ENCODE assay signal across 25 mouse cellular contexts in genomic region chr6:117504771-117505170, GRCm38 (mm10).
DNase-seq lines count a peak whose midpoint lies in the region; TF ChIP-seq lines count a peak whose summit lies in the region.
"Had no signal": no experiment of that assay in that cellular context is flagged by ENCODE, and none has a peak within 500 bp of the region (broad histone marks: within the 10 kb centered on the region; RNA-seq: fewer than 3 reads in every experiment).

No protein-coding gene starts in this region.

- H3K36me3 ChIP-seq in midbrain, embryonic 10.5 days: no peaks in the 10 kb centered on the region
- H3K36me3 ChIP-seq: embryonic facial prominence, embryonic 13.5 days; forebrain, embryonic 12.5 days; hindbrain, embryonic 13.5 days; limb, embryonic 15.5 days; liver, embryonic 13.5 days; midbrain, embryonic 15.5 days; neural tube, embryonic 15.5 days had no signal

- WGBS in midbrain, embryonic 10.5 days: 87% methylated on average over 10 of the region's 10 CpGs

- peak; percentile 42 to 49 for DNase-seq in adrenal gland, postnatal 36 days
- DNase-seq in adrenal gland, postnatal 10 days: no peak
- DNase-seq in 3T3-L1 (ENCODE audit: low read depth, low spot score) (peak; percentile 82), NIH3T3 (ENCODE audit: low read depth) (peak; percentile 36)
- no peak for DNase-seq in yolk sac, embryonic 10.5 days (ENCODE audit: low spot score)
- no peak for DNase-seq in midbrain, embryonic 10.5 days (ENCODE audit: low spot score)
- DNase-seq: B cell, adult 2 months; cerebellum, adult 18-20 months; cerebellum, postnatal 10 days; forebrain, postnatal 0 days; heart, postnatal 4 days; left cerebral cortex, postnatal 4 days; liver, embryonic 13.5 days; lung, adult 18-20 months; retina, postnatal 1 day; right cerebral cortex, postnatal 14 days had no signal

- TF ChIP-seq CTCF in embryonic fibroblast, embryonic 13.5 days (IDR thresholded peaks at IDR 0.05; ENCODE audit: borderline replicate concordance, insufficient read depth, low read length): no peak

- H3K4me3 ChIP-seq in embryonic fibroblast, embryonic 13.5 days (ENCODE audit: insufficient read depth, low read length): no peak overlapping the region
- no peak overlapping the region for H3K4me3 ChIP-seq in midbrain, embryonic 10.5 days
- H3K4me3 ChIP-seq: embryonic facial prominence, embryonic 13.5 days; erythroblast, embryonic 14.5 days; forebrain, embryonic 12.5 days; hindbrain, embryonic 13.5 days; limb, embryonic 15.5 days; liver, embryonic 13.5 days; midbrain, embryonic 15.5 days; neural tube, embryonic 15.5 days had no signal

- TF ChIP-seq POLR2A in embryonic fibroblast, embryonic 13.5 days (IDR thresholded peaks at IDR 0.05; ENCODE audit: low read depth, low read length): no peak

- no peaks in the 10 kb centered on the region for H3K27me3 ChIP-seq in midbrain, embryonic 10.5 days (ENCODE audit: low read depth, poor library complexity, severe bottlenecking)
- H3K27me3 ChIP-seq: forebrain, embryonic 12.5 days; hindbrain, embryonic 13.5 days; liver, embryonic 13.5 days; midbrain, embryonic 15.5 days; neural tube, embryonic 15.5 days had no signal

- peaks cover 22% of the 10 kb centered on the region for H3K4me1 ChIP-seq in embryonic fibroblast, embryonic 13.5 days (ENCODE audit: control insufficient read depth, insufficient read depth, low read length)
- H3K4me1 ChIP-seq in midbrain, embryonic 10.5 days: no peaks in the 10 kb centered on the region
- H3K4me1 ChIP-seq: embryonic facial prominence, embryonic 13.5 days; forebrain, embryonic 12.5 days; hindbrain, embryonic 13.5 days; limb, embryonic 15.5 days; liver, embryonic 13.5 days; midbrain, embryonic 15.5 days; neural tube, embryonic 15.5 days had no signal

- H3K27ac ChIP-seq in embryonic fibroblast, embryonic 13.5 days (ENCODE audit: insufficient read depth, low read length): peak overlapping the region; percentile 83
- H3K27ac ChIP-seq in midbrain, embryonic 10.5 days (replicated peaks): no peak overlapping the region
- H3K27ac ChIP-seq: embryonic facial prominence, embryonic 13.5 days; forebrain, embryonic 12.5 days; hindbrain, embryonic 13.5 days; limb, embryonic 15.5 days; liver, embryonic 13.5 days; macrophage; midbrain, embryonic 15.5 days; neural tube, embryonic 15.5 days had no signal

- no peaks in the 10 kb centered on the region for H3K9me3 ChIP-seq in midbrain, embryonic 10.5 days (replicated peaks)
- H3K9me3 ChIP-seq: embryonic facial prominence, embryonic 13.5 days; forebrain, embryonic 12.5 days; hindbrain, embryonic 13.5 days; limb, embryonic 15.5 days; liver, embryonic 13.5 days; midbrain, embryonic 15.5 days; neural tube, embryonic 15.5 days had no signal

Comparison
In these comparisons a context has a peak if more than half of its experiments do, and no peak if none do; other contexts are left out.
1. DNase-seq: peak in adrenal gland, postnatal 36 days (2 of 2), 3T3-L1 (single experiment) and NIH3T3 (single experiment); none in adrenal gland, postnatal 10 days (single experiment), yolk sac, embryonic 10.5 days (single experiment) and midbrain, embryonic 10.5 days (single experiment).